Mouse (Mus musculus) intestine, embryonic 15.5 days (tissue): ENCODE measurements around the gene Ccr1l1. TPM values are rescaled to one million over a fixed set of nuclear protein-coding genes. Genes with fewer than 3 reads are reported as not detected.

ENCODE experiments used
- ATAC-seq: fragments of 200-750 bp; cut with Nextera tagmentation; 2 replicates; pipeline ENCODE4 v1.8.0; 2017; ENCODE audit warnings: moderate TSS enrichment, moderate library complexity
- H3K27ac ChIP-seq: fragments of 300-500 bp; sonication (generic); 2 replicates; pipeline ENCODE4 v1.5.1; 2015; ENCODE audit warnings: mild to moderate bottlenecking, inconsistent platforms
- H3K27me3 ChIP-seq: fragments of 300-500 bp; sonication (generic); replicated peaks from 2 replicates; pipeline ENCODE4 v1.6.1; 2015; ENCODE audit warnings: inconsistent platforms
- H3K36me3 ChIP-seq: fragments of 300-500 bp; sonication (generic); 2 replicates; pipeline ENCODE4 v1.6.1; 2015; ENCODE audit warnings: inconsistent platforms
- H3K4me1 ChIP-seq: fragments of 300-500 bp; sonication (generic); replicated peaks from 2 replicates; pipeline ENCODE4 v1.6.1; 2015; ENCODE audit warnings: inconsistent platforms
- H3K4me2 ChIP-seq: fragments of 300-500 bp; sonication (generic); replicated peaks from 2 replicates; pipeline ENCODE4 v1.6.1; 2015; ENCODE audit warnings: mild to moderate bottlenecking, inconsistent platforms
- H3K4me3 ChIP-seq: fragments of 300-500 bp; sonication (generic); replicated peaks from 2 replicates; pipeline ENCODE4 v1.5.1; 2015; ENCODE audit warnings: inconsistent platforms
- H3K9ac ChIP-seq: fragments of 300-500 bp; sonication (generic); 2 replicates; pipeline ENCODE4 v1.6.1; 2015; ENCODE audit warnings: inconsistent platforms
- H3K9me3 ChIP-seq: fragments of 300-500 bp; sonication (generic); 2 replicates; pipeline ENCODE4 v1.6.1; 2016; ENCODE audit warnings: inconsistent platforms
- WGBS: fragments of 180-500 bp; shearing (Covaris S2); methylation state at CpG from one replicate; pipeline ENCODE4 v1.1.7; 2015; 5-methylcytosine and 5-hydroxymethylcytosine counted together
- polyA plus RNA-seq: library from polyadenylated mRNA; unstranded; fragments of >200 nt; fragmentation: Nextera tagmentation; extraction: Ambion mirVana; gene quantifications from 2 replicates; pipeline ENCODE4 v1.2.1, GENCODE M21; 2015

The Ccr1l1 gene
- 0.24 TPM in 1 of 2 replicates, not detected in the other for polyA plus RNA-seq

DNA sequence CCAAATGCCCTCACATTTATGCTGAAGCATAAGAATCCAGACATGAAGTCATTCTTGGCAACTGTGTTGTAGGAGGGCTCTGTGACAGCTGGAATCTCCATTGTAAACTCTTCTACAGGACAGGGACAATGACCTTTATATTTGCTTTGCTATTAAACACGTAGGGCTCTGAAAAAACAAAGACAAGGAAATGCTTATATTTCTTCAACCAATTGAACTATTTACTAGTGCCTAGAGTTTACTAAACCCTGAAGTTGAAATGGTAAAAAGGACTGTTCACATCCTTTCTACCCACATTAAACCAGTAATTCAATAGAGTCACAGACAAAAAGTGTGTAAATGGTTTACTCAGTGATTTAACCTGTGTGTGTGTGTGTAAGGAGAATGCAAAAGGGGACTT lies at the start of gene Ccr1l1:
TSS of gene Ccr1l1 (minus strand) at position 101 of the 400 bp plus-strand sequence.
- H3K4me2 ChIP-seq, result no peak within 1 kb of the TSS
- WGBS, result 49% methylated on average over 1 of the region's 1 CpGs
- no peaks in the 10 kb centered on the region for H3K9me3 ChIP-seq
- no peaks in the 10 kb centered on the region for H3K36me3 ChIP-seq
- H3K4me3 ChIP-seq, result no peak within 1 kb of the TSS
- no peaks in the 10 kb centered on the region for H3K27me3 ChIP-seq
- ATAC-seq, result no peak
- no peak within 1 kb of the TSS for H3K27ac ChIP-seq
- no peaks in the 10 kb centered on the region for H3K4me1 ChIP-seq
- H3K9ac ChIP-seq, result no peak within 1 kb of the TSS

DNA sequence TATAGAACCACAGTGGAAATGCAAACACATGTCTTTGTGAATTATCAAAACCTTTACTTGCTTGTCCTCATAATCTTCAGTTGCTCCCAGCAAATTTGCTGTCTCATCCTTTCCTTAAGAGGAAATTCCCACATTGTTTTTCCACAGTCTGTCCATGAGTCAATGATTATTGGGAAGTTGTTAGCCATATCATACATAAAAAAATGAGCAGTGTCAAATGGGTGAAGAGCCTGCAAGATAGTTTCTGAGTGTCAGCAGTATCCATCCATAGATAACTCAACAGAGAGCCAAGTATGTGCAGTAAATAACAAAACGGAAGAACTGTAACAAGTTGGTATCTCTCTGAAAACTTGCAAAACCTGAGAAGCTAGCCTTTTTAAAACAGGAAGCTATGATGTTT lies 43.5 kb upstream of the Ccr1l1 start, which contains the start of gene Ccr3:
TSS of gene Ccr3 (plus strand) at position 301 of the 400 bp plus-strand sequence.
- H3K9ac ChIP-seq, result no peak within 1 kb of the TSS
- no peak within 1 kb of the TSS for H3K27ac ChIP-seq
- H3K36me3 ChIP-seq, result no peaks in the 10 kb centered on the region
- H3K4me3 ChIP-seq, result no peak within 1 kb of the TSS
- 82% methylated on average over 1 of the region's 1 CpGs for WGBS
- H3K4me1 ChIP-seq, result no peaks in the 10 kb centered on the region
- ATAC-seq, result no peak
- no peaks in the 10 kb centered on the region for H3K9me3 ChIP-seq
- H3K27me3 ChIP-seq, result no peaks in the 10 kb centered on the region
- no peak within 1 kb of the TSS for H3K4me2 ChIP-seq

DNA sequence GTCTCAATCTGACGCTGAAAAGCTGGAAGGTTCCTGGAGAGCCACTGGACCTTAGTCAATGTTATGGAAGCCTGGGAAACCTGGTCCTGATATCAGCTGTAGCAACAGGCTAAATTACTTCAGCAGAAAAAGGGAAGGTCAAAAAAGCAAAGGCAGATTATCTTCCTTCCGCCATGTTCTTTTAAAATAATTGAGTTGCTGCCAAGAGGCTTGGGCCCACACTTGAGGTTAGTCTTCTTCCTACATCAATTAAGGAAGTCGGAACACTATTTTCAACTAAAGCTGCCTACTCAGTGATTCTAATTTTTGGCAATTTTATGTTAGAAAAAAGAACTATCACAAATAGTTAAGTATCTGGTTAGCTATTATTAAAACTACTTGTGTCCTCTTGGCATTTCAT lies 41.7 kb upstream of the Ccr1l1 start:
- no peak overlapping the region for H3K27ac ChIP-seq
- ATAC-seq, result no peak
- no peaks in the 10 kb centered on the region for H3K36me3 ChIP-seq
- H3K4me1 ChIP-seq, result no peaks in the 10 kb centered on the region
- H3K9ac ChIP-seq, result no peak overlapping the region
- no peaks in the 10 kb centered on the region for H3K9me3 ChIP-seq
- 80% methylated on average over 3 of the region's 3 CpGs for WGBS
- no peaks in the 10 kb centered on the region for H3K27me3 ChIP-seq
- H3K4me3 ChIP-seq, result no peak overlapping the region
- no peak overlapping the region for H3K4me2 ChIP-seq

DNA sequence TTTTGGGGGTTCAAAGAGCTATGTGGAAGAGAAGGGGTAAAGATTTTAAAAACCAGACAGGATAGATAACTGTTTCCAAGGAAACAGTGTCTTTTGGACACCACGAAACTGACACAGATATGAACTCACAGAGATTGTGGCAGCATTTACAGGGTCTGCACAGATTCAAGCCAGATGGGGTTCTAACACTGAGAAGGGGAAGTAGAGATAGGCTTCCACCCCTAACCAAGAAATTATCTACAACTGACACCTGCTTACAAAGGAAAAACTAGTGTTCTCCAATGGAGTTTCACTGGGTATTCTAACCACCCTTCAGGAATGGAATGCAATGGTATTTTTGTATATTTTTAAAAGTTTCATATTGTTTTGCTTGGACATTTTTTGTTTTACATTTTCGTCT lies 37.8 kb upstream of the Ccr1l1 start:
- Histone ChIP-seq H3K4me3 (no peak overlapping the region), H3K36me3 (no peaks in the 10 kb centered on the region), H3K4me1 (no peaks in the 10 kb centered on the region), H3K4me2 (no peak overlapping the region), H3K9me3 (no peaks in the 10 kb centered on the region), H3K27ac (no peak overlapping the region), H3K9ac (no peak overlapping the region), H3K27me3 (no peaks in the 10 kb centered on the region)
- no peak for ATAC-seq
- 67% methylated on average over 2 of the region's 2 CpGs for WGBS

DNA sequence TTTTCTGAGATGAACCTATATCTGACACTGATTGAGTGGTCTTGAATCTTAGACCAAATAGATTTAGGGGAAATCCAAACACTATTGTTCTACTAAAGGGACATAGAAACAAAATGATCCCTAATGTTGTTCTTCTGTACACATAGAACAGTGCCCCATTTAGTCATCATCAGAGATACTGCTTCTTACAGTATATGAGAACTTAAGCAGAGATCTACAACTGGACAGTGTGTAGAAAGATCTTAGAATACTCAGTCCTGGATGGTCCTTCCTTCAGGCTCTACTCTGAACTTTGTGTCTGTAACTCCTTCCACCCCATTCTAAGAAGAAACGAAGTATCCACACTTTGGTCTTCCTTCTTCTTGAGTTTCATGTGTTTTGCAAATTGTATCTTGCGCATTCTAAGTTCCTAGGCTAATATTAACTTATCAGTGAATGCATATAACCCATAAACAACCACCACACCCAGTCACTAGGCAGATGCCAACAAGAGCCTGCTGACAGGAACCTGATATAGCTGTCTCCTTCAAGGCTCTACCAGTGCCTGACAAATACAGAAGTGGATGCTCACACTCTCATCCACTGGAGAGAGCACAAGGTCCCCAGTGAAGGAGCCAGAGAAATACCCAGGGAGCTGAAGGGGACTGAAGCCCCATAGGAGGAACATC lies 36.9 kb upstream of the Ccr1l1 start:
- Histone ChIP-seq H3K27ac (no peak overlapping the region), H3K4me3 (no peak overlapping the region), H3K36me3 (no peaks in the 10 kb centered on the region), H3K27me3 (no peaks in the 10 kb centered on the region), H3K9ac (no peak overlapping the region), H3K9me3 (no peaks in the 10 kb centered on the region), H3K4me2 (no peak overlapping the region), H3K4me1 (no peaks in the 10 kb centered on the region)
- WGBS, result 85% methylated on average over 2 of the region's 2 CpGs
- ATAC-seq, result no peak

DNA sequence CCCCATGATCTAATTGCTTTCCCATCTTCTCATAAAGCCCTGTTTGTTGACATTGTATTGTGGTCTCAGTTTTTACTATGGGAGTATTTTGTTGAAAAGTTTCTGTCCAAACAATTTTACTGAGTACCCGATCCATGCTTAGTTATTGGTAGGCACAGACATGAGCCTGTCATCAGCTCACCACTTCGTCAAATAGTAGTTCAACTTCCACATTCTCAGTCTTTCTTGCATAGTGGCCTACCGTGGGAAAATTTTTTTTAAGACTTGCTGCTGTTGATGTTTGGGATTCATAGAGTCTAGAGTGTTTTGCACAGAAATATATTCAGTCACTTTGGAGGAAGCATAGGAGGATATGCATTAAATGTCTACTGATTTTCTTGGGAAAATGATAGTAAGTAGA lies 35.1 kb upstream of the Ccr1l1 start:
- H3K27ac ChIP-seq, result no peak overlapping the region
- H3K9ac ChIP-seq, result no peak overlapping the region
- no peaks in the 10 kb centered on the region for H3K27me3 ChIP-seq
- no peaks in the 10 kb centered on the region for H3K36me3 ChIP-seq
- no peaks in the 10 kb centered on the region for H3K4me1 ChIP-seq
- 75% methylated on average over 3 of the region's 3 CpGs for WGBS
- H3K4me3 ChIP-seq, result no peak overlapping the region
- H3K9me3 ChIP-seq, result no peaks in the 10 kb centered on the region
- no peak overlapping the region for H3K4me2 ChIP-seq
- ATAC-seq, result no peak

DNA sequence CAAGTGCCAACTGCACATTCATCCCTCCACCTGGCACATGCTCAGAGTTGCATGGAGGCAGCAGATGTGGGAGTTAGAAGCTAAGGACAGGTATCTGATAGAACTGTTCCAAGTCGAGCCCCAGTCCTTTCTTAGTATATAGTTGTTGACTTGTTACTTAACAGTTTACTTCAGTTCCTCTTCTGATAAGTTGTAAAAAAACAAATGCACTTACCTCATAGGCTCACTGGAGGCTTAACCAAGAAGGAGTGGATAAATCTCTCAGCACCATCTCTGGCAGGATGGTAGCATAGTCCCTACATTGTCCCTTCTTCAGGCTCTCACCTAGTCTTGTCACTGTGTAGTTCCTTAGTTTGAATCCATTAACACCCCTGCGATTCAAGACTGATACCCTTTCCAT lies 34.5 kb upstream of the Ccr1l1 start:
- WGBS, result 68% methylated on average over 2 of the region's 2 CpGs
- Histone ChIP-seq H3K36me3 (no peaks in the 10 kb centered on the region), H3K4me2 (no peak overlapping the region), H3K27me3 (no peaks in the 10 kb centered on the region), H3K27ac (no peak overlapping the region), H3K9me3 (no peaks in the 10 kb centered on the region), H3K9ac (no peak overlapping the region), H3K4me3 (no peak overlapping the region), H3K4me1 (no peaks in the 10 kb centered on the region)
- ATAC-seq, result no peak

DNA sequence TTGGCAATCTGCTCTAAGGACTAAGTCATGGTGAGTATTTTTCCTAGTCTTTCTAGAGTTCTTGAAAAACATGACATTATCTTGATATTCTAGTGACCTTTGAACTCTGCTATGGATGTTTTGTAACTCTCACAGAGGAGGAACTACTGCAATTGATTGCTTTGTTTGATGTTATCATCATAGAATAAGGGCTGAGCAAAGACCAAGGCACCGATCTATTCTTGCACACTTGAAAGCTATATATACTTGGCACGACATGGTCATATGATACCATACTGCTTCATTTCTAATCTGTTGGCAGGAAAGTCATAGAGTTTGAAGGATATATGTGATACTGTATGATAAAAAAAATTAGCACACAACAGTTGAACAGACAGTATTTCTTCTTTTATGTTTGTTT lies 21.6 kb upstream of the Ccr1l1 start:
- Histone ChIP-seq H3K4me2 (no peak overlapping the region), H3K36me3 (no peaks in the 10 kb centered on the region), H3K4me1 (no peaks in the 10 kb centered on the region), H3K27ac (no peak overlapping the region), H3K9me3 (no peaks in the 10 kb centered on the region), H3K9ac (no peak overlapping the region), H3K27me3 (no peaks in the 10 kb centered on the region), H3K4me3 (no peak overlapping the region)
- WGBS, result 67% methylated on average over 2 of the region's 2 CpGs
- peak; percentile 87 for ATAC-seq

DNA sequence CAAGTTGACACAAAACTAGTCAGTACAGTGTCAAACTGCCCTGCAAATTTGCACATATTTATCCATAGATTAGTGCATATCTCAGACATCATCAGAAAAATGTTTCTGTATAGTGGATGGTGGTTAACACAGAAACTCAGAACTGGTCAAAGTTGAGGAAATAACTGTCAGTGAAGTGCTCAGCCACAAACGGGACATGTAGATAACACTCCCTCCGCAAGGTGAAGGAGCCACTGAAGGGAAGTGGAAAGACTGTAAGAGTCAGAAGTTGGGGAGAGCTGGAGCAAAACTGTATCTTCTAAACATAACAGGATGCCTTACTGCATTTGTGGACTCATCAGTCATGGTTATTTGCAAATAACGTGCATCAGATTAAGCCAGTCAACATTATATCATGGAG lies 19.5 kb upstream of the Ccr1l1 start:
- no peaks in the 10 kb centered on the region for H3K4me1 ChIP-seq
- no peak overlapping the region for H3K9ac ChIP-seq
- H3K4me3 ChIP-seq, result no peak overlapping the region
- no peak overlapping the region for H3K4me2 ChIP-seq
- no peak overlapping the region for H3K27ac ChIP-seq
- WGBS, result 65% methylated on average over 3 of the region's 3 CpGs
- no peak for ATAC-seq
- H3K27me3 ChIP-seq, result no peaks in the 10 kb centered on the region
- no peaks in the 10 kb centered on the region for H3K36me3 ChIP-seq
- H3K9me3 ChIP-seq, result no peaks in the 10 kb centered on the region

DNA sequence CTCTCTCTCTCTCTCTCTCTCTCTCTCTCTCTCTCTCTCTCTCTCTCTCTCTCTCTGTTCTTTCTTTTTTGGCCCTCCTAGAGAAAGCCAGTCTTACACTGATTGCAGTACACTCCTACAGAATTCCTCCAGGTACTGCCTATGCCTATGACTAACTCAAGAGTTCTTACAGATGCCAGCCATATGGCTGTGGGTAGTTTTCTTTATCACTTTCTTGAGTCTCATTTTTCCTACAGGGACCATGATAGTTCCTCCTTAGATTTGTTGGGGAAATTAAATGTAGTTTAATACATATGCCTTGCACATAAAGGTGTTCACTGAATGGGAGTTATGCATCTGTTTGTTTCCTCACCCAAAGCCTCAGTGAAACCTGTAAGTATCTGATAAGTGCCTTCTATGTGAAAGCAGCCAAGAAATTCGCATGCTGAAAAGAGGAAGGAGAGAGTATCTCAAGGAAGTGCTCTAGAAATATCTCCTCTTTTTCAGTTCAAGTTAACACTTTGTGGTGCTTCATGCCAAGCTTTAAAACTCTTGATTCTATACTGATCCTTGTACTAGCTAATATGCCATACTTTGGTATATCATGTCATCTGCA lies 13.2 kb upstream of the Ccr1l1 start:
- H3K27me3 ChIP-seq, result no peaks in the 10 kb centered on the region
- no peak overlapping the region for H3K4me3 ChIP-seq
- H3K4me1 ChIP-seq, result no peaks in the 10 kb centered on the region
- no peak overlapping the region for H3K27ac ChIP-seq
- H3K9me3 ChIP-seq, result no peaks in the 10 kb centered on the region
- no peak overlapping the region for H3K4me2 ChIP-seq
- H3K36me3 ChIP-seq, result no peaks in the 10 kb centered on the region
- no peak overlapping the region for H3K9ac ChIP-seq
- WGBS, result 48% methylated on average over 1 of the region's 1 CpGs
- no peak for ATAC-seq

DNA sequence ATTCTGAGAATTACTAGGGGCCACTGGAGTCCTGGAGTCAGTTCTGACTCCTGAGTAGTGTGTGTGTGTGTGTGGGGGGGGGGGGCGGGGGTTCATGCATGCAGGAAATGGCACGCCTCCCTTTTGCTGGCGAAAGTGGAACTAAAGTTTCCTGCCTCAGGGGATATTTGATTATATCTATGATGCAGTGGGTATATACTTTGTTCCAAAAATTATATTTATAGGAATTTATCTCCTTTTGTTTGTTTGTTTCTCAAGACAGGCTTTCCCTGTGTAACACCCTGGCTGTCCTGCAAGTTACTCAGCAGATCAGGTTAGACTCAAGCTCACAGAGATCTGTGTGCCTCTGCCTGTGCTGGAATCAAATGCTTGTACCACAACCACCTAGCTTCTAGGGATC lies 11.5 kb upstream of the Ccr1l1 start:
- Histone ChIP-seq H3K36me3 (no peaks in the 10 kb centered on the region), H3K27ac (no peak overlapping the region), H3K9ac (no peak overlapping the region), H3K4me2 (no peak overlapping the region), H3K27me3 (no peaks in the 10 kb centered on the region), H3K4me1 (no peaks in the 10 kb centered on the region), H3K9me3 (no peaks in the 10 kb centered on the region), H3K4me3 (no peak overlapping the region)
- WGBS, result 69% methylated on average over 3 of the region's 3 CpGs
- no peak for ATAC-seq

DNA sequence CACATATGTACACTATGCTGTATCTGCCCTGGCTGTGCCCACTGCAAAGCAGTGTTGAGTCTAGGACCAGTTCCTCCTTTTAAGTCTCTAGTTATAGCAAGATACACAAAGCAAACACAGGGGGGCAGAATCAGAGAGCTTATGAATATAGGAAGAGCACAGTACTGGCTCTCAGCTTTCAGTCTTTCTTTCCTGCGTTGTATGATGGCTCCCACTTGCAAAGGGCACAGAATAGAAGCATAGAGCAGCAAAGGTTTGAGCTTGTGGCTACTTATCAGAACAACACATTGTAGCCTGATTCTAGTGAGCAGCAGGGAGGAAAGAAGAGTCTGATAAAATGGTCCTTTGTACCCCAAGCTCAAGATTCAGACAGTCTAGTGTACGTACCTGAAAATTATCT lies 8.0 kb upstream of the Ccr1l1 start:
- H3K27ac ChIP-seq, result no peak overlapping the region
- no peak overlapping the region for H3K4me3 ChIP-seq
- H3K4me2 ChIP-seq, result no peak overlapping the region
- no peak overlapping the region for H3K9ac ChIP-seq
- 0 out of 2 replicates have a peak, but pooled peaks have one; percentile 34 for ATAC-seq
- H3K9me3 ChIP-seq, result no peaks in the 10 kb centered on the region
- WGBS, result 74% methylated on average over 2 of the region's 2 CpGs
- no peaks in the 10 kb centered on the region for H3K36me3 ChIP-seq
- H3K4me1 ChIP-seq, result no peaks in the 10 kb centered on the region
- no peaks in the 10 kb centered on the region for H3K27me3 ChIP-seq

DNA sequence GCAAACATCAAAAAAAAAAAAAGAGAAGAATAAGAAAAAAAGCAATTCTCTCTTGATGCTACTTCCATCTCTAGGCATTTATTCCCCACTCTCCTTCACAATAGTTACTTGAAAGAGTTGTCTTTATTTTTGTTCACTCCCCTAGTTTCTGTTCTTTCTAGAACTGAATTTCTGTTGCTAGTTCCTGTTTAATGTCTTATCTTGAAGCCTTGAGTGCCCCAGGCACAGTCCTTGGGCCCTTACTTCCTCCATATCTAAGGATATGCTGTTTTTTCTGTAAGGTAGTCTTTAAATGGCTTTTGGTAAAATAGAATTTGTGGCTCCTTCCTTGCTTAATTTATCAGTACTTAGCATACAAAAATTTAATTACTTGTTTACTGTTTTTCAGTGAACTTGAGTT lies 6.7 kb upstream of the Ccr1l1 start:
- H3K9ac ChIP-seq, result no peak overlapping the region
- no peaks in the 10 kb centered on the region for H3K9me3 ChIP-seq
- H3K27me3 ChIP-seq, result no peaks in the 10 kb centered on the region
- no peaks in the 10 kb centered on the region for H3K4me1 ChIP-seq
- no peak overlapping the region for H3K4me2 ChIP-seq
- no peaks in the 10 kb centered on the region for H3K36me3 ChIP-seq
- no peak overlapping the region for H3K27ac ChIP-seq
- H3K4me3 ChIP-seq, result no peak overlapping the region
- no peak for ATAC-seq
